Mouse (Mus musculus) forebrain, embryonic 15.5 days (tissue): ENCODE measurements around the gene Htra1. TPM values are rescaled to one million over a fixed set of nuclear protein-coding genes. Genes with fewer than 3 reads are reported as not detected.
A peak's percentile ranks its signal among the peaks of the same experiment; 100 is the strongest.

ENCODE experiments used
- ATAC-seq: fragments of 200-750 bp; cut with Nextera tagmentation; replicated peaks from 2 replicates; pipeline ENCODE4 v1.8.0; 2017; ENCODE audit warnings: mild to moderate bottlenecking, moderate TSS enrichment, moderate library complexity
- H3K27ac ChIP-seq: fragments of 300-500 bp; sonication (generic); replicated peaks from 2 replicates; pipeline ENCODE4 v1.5.1; 2015; ENCODE audit warnings: mild to moderate bottlenecking, inconsistent platforms
- H3K27me3 ChIP-seq: fragments of 300-500 bp; sonication (generic); 2 replicates; pipeline ENCODE4 v1.6.1; 2015; ENCODE audit warnings: inconsistent platforms
- H3K36me3 ChIP-seq: fragments of 300-500 bp; sonication (generic); 2 replicates; pipeline ENCODE4 v1.6.1; 2015; ENCODE audit warnings: mild to moderate bottlenecking, inconsistent platforms
- H3K4me1 ChIP-seq: fragments of 300-500 bp; sonication (generic); 2 replicates; pipeline ENCODE4 v1.6.1; 2015; ENCODE audit warnings: inconsistent platforms
- H3K4me2 ChIP-seq: fragments of 300-500 bp; sonication (generic); replicated peaks from 2 replicates; pipeline ENCODE4 v1.6.1; 2015; ENCODE audit warnings: mild to moderate bottlenecking, inconsistent platforms
- H3K4me3 ChIP-seq: fragments of 300-500 bp; sonication (generic); 2 replicates; pipeline ENCODE4 v1.5.1; 2015; ENCODE audit warnings: mild to moderate bottlenecking, inconsistent platforms
- H3K9ac ChIP-seq: fragments of 300-500 bp; sonication (generic); replicated peaks from 2 replicates; pipeline ENCODE4 v1.6.1; 2015; ENCODE audit warnings: mild to moderate bottlenecking, inconsistent platforms
- H3K9me3 ChIP-seq: fragments of 300-500 bp; sonication (generic); 2 replicates; pipeline ENCODE4 v1.6.1; 2016; ENCODE audit warnings: inconsistent platforms
- WGBS: fragments of 180-500 bp; shearing (Covaris S2); methylation state at CpG from one replicate; pipeline ENCODE4 v1.1.7; 2015; ENCODE audit warnings: mixed read lengths; 5-methylcytosine and 5-hydroxymethylcytosine counted together
- polyA plus RNA-seq: library from polyadenylated mRNA; unstranded; fragments of >200 nt; fragmentation: Nextera tagmentation; extraction: Ambion mirVana; gene quantifications from 2 replicates; pipeline ENCODE4 v1.2.1, GENCODE M21; 2015

Gene Htra1
- polyA plus RNA-seq, 1 experiment from 2014 or later: 23.6 TPM

DNA sequence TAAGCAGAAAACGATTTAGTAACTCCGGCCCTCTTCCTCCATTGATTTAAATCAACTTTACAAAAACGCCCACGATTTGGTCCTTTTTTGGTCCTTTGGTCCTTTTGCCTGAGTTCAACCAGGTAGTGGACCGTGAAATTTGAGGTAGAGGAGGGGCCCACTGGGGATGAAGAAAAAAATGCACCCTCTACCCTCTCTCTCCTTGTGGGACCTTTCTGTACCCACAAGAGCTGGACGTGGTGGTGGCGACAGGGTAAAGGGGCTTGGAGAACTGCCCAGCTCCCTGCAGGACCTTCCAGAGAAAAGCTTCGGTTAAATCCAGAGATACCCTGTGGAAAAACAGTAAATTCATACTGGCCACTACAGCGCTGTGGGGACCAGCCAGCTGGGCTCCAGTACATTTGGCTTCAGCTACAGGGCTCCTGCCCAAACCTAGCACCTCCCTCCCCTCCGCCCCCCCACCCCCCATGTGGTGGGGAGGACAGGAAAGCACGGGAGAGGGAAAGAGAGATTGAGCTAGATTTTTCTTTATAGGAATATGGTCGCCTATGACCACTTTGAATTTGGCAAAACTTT, 1.4 kb downstream of the Htra1 start:
- Histone ChIP-seq H3K9ac (no peak overlapping the region), H3K27me3 (peaks cover 61% of the 10 kb centered on the region), H3K36me3 (no peaks in the 10 kb centered on the region), H3K4me1 (peaks cover 20% of the 10 kb centered on the region), H3K27ac (no peak overlapping the region), H3K9me3 (no peaks in the 10 kb centered on the region), H3K4me3 (peak overlapping the region; percentile 55), H3K4me2 (peak overlapping the region; percentile 79)
- WGBS: 27% methylated on average over 12 of the region's 12 CpGs
- ATAC-seq: no peak

DNA sequence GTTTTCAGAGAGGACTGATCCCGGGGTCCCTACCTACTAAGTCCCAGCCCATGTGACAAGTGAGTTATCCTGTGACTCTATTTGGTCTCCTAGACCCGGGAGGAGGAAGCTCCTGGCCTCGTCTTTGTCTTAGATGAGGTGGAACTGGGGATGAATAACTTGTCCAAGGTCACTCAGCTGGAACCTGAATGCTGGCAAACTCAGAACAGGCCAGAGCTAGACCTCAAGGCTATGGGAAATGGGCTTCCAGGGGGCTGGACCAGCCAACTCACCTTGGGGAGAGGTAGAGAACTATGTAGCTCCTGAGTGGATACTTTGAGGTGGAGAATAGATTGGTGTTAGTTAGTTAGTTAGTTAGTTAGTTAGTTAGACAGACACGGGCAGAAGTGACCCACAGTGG, 2.1 kb downstream of the Htra1 start:
- Histone ChIP-seq H3K27me3 (peaks cover 58% of the 10 kb centered on the region), H3K36me3 (no peaks in the 10 kb centered on the region), H3K9ac (no peak overlapping the region), H3K27ac (no peak overlapping the region), H3K4me3 (no peak overlapping the region), H3K9me3 (no peaks in the 10 kb centered on the region), H3K4me2 (no peak overlapping the region), H3K4me1 (peaks cover 20% of the 10 kb centered on the region)
- no peak for ATAC-seq
- WGBS: 68% methylated on average over 4 of the region's 4 CpGs

DNA sequence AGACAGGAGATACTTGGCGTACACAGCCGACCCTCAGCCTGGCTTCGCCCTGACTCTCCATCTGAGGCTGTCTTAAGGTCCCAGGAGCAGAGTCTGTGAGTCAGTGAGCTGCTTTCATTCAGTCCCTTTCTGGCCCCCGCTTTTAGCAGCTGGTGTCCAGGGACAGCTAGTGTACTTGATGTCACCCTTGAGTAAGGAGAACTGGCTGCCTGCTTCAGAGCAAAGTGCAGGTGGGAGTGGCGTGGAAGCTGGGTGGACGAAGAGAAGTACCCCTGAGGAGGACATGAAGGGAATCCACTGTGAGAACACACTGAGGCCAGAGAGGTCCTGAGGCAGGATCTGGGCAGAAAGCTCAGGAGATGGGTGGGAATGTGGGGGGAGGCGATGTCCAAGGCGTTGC, 3.0 kb downstream of the Htra1 start:
- H3K4me2 ChIP-seq: no peak overlapping the region
- no peak overlapping the region for H3K4me3 ChIP-seq
- H3K36me3 ChIP-seq: no peaks in the 10 kb centered on the region
- peaks cover 20% of the 10 kb centered on the region for H3K4me1 ChIP-seq
- WGBS: 92% methylated on average over 8 of the region's 8 CpGs
- H3K9me3 ChIP-seq: no peaks in the 10 kb centered on the region
- peaks cover 50% of the 10 kb centered on the region for H3K27me3 ChIP-seq
- H3K9ac ChIP-seq: no peak overlapping the region
- no peak overlapping the region for H3K27ac ChIP-seq
- ATAC-seq: no peak

DNA sequence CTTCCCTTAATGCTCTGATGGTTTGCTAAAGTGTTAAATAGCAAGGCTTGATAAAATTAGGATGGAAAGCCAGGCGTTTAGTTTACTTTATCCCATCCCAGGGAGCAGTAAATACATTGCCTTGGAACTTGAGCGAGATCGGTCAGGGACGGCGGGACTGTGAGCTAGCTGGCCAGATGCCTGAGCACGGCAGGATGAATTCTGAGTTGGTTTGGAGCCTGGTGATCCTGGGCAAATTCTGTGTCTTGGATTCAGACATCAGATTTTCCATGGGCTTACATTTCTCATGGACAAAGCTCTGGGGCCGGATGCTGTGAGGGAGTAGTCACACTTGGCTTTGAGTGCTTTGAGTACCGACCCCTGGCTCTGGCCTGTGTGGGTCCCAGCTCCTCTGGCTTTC, 4.8 kb downstream of the Htra1 start:
- no peak overlapping the region for H3K4me2 ChIP-seq
- 84% methylated on average over 8 of the region's 8 CpGs for WGBS
- ATAC-seq: no peak
- H3K4me3 ChIP-seq: no peak overlapping the region
- no peaks in the 10 kb centered on the region for H3K9me3 ChIP-seq
- H3K27me3 ChIP-seq: peaks cover 34% of the 10 kb centered on the region
- peaks cover 14% of the 10 kb centered on the region for H3K4me1 ChIP-seq
- H3K36me3 ChIP-seq: no peaks in the 10 kb centered on the region
- H3K27ac ChIP-seq: no peak overlapping the region
- H3K9ac ChIP-seq: no peak overlapping the region

DNA sequence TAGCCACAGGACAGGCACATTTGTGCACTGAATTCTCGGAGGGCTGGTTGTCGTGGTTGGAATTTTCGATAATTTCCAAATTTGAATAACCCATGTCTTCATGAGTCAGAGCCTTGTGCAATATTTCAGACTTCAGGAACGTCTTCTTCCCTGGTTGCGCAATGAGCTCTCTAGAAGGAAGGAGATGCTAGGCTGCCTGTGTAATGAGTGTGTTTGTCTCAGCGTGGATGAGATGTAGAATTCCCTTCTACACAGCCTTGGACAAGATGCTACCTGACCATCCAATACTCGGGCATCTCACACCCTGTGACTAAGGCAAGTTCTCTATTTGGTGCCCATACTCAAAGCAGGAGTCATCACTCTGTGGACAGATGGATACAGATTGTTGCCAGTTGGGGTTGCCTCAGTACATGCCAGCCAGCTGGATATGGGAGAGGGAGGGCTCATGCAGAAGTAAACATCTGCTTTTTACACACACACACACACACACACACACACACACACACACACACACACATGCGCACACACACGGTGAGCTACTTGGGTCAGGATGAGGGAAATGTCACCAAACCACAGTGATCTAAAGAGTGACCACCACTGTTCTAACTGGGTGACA, 7.5 kb downstream of the Htra1 start:
- Histone ChIP-seq H3K36me3 (no peaks in the 10 kb centered on the region), H3K4me2 (no peak overlapping the region), H3K9me3 (no peaks in the 10 kb centered on the region), H3K4me1 (no peaks in the 10 kb centered on the region), H3K9ac (no peak overlapping the region), H3K4me3 (no peak overlapping the region), H3K27me3 (peaks cover 8% of the 10 kb centered on the region; the same call in 1 of the 2 replicates), H3K27ac (no peak overlapping the region)
- no peak for ATAC-seq
- 92% methylated on average over 9 of the region's 9 CpGs for WGBS

DNA sequence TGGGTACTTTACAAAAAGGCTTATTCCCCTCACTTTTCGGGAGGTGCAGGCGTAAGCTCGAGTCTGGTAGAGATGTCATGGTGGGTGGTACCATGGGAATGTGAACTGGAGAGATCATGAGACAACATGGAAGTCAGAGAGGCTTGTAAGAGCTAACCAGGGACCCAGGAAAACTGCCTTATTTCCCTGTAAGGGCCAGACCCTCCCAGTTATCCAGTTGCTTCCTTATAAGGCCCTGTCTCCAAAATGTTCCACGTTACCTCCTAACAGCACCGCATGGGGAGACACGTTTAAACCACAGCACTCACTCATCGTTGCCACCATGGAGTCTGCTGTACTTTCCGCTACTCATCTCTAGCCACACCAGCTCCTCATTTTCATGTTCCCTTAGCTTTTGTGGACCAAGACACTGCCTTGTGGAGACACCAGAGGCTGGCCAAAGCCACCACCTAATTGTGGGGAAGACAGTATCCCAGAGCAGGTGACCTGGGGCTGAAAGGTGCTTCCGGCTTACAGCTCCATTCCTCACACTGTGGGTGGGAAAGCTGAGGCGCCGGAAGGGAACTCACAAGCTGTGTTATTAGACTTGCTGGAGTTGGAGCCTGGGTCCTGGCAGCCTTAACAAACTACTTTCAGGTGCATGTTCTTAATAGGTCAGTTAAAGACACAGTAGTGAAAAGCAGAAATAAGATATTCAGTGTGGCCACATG, 9.0 kb downstream of the Htra1 start:
- WGBS: 90% methylated on average over 11 of the region's 11 CpGs

DNA sequence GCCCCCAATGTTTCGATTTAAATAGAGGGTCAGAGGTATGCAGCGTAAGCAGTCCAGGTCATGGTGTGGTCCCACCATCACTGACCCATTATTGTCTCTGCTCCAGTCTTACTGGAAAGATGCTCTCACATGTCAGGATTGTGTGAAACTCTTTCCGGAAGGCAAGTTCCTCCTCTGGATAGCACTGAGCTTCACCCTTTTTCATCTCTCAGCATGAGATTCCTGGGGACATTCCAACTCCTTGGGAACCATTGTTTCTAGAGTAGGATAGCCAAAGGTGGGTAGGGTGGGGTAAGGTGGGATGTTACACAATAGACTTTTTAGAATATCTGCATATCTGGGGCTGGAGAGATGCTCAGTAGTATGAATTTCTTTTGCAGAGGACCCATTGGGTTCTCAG, 9.8 kb downstream of the Htra1 start:
- H3K4me2 ChIP-seq: no peak overlapping the region
- H3K4me3 ChIP-seq: no peak overlapping the region
- ATAC-seq: no peak
- H3K27ac ChIP-seq: no peak overlapping the region
- peaks cover 8% of the 10 kb centered on the region for H3K4me1 ChIP-seq
- no peak overlapping the region for H3K9ac ChIP-seq
- 89% methylated on average over 3 of the region's 3 CpGs for WGBS
- no peaks in the 10 kb centered on the region for H3K27me3 ChIP-seq
- H3K36me3 ChIP-seq: no peaks in the 10 kb centered on the region
- H3K9me3 ChIP-seq: no peaks in the 10 kb centered on the region

More for the DNA sequence above, 9.0 kb downstream of the Htra1 start:
- no peak overlapping the region for H3K4me2 ChIP-seq
- no peaks in the 10 kb centered on the region for H3K36me3 ChIP-seq
- no peak for ATAC-seq
- H3K9me3 ChIP-seq: no peaks in the 10 kb centered on the region
- peaks cover 8% of the 10 kb centered on the region for H3K4me1 ChIP-seq
- no peak overlapping the region for H3K4me3 ChIP-seq
- H3K27ac ChIP-seq: no peak overlapping the region
- no peaks in the 10 kb centered on the region for H3K27me3 ChIP-seq
- no peak overlapping the region for H3K9ac ChIP-seq

DNA sequence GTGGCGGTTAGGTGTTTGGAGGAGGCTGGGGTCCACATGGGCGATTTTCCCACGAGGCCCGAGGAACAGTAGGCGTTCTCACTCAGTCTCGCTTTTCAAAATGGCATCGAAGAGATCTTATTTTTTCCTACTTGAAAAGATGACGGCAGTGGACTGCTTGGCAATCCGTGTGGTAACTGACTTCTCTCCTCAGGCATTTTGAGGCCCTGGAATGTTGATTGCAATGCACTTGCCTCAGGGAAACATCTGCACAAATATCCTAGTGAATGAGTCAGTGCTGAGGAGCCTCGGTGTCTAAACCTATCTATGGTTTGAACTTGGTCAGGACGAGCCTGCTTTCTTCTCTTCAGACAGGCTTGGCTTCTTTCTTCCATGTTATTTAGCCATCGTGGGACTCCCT, 10.4 kb downstream of the Htra1 start:
- 93% methylated on average over 12 of the region's 12 CpGs for WGBS
- Histone ChIP-seq H3K27ac (no peak overlapping the region), H3K4me3 (no peak overlapping the region), H3K9ac (no peak overlapping the region), H3K36me3 (no peaks in the 10 kb centered on the region), H3K9me3 (no peaks in the 10 kb centered on the region), H3K4me1 (peaks cover 8% of the 10 kb centered on the region), H3K4me2 (no peak overlapping the region), H3K27me3 (no peaks in the 10 kb centered on the region)
- no peak for ATAC-seq

DNA sequence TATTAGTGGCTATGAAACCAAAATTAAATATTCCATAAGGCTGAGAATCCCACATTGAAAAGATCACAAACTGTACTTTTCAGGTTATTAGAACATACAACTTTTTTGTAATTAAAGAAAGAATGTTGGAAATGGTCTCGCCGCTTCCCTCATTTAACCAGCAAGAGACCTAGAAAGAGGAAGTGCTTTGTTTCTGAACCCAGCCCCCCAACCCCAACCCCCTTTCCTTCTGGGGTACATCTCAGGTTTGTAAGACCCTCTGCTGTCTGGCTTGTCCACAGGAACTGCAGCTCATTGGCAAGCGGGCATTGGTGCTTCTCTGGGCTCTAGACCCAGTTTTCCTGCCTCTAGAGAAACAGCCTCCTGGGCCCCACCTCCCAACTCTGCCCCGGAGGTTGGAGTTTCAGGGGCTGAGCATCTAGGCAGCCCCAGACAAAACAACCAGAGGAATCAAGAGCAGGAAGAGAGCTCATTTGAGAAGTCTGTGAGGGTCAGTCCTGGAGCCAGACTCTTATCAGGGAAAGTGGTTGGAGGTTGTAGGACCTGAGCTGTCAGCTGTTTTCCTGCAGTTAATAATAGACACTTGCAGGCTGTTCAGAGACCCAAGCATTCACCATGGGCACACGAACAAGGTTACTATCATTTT, 12.8 kb downstream of the Htra1 start:
- no peak overlapping the region for H3K9ac ChIP-seq
- no peak overlapping the region for H3K4me2 ChIP-seq
- H3K27ac ChIP-seq: no peak overlapping the region
- H3K27me3 ChIP-seq: no peaks in the 10 kb centered on the region
- no peak overlapping the region for H3K4me3 ChIP-seq
- H3K9me3 ChIP-seq: no peaks in the 10 kb centered on the region
- peaks cover 8% of the 10 kb centered on the region for H3K4me1 ChIP-seq
- no peak for ATAC-seq
- H3K36me3 ChIP-seq: no peaks in the 10 kb centered on the region
- WGBS: 67% methylated on average over 5 of the region's 5 CpGs

DNA sequence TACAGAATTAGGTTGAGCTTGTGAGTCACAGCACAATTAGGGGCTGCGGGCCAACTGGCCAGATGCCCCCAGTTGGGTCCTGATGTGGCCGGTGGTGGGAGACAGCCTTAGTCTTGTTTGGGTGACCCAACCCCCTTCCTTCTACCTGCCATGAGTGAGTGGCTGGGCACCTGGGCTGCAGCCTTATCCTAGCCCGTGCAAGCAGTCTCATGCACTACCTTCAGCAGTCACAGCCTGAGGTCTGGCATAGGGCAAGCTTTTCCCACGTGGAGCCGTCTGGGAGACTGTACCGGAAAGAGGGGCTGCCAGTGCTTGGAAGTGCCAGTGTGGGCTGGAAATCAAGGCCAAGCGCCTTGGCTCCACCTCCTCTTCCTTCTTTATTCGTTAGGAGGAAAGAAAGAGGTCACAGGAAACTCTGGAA, 13.4 kb downstream of the Htra1 start:
- no peak overlapping the region for H3K27ac ChIP-seq
- 43% methylated on average over 8 of the region's 8 CpGs for WGBS
- H3K4me2 ChIP-seq: no peak overlapping the region
- H3K36me3 ChIP-seq: no peaks in the 10 kb centered on the region
- peaks cover 8% of the 10 kb centered on the region for H3K4me1 ChIP-seq
- no peaks in the 10 kb centered on the region for H3K27me3 ChIP-seq
- no peaks in the 10 kb centered on the region for H3K9me3 ChIP-seq
- ATAC-seq: peak; percentile 74
- no peak overlapping the region for H3K4me3 ChIP-seq
- no peak overlapping the region for H3K9ac ChIP-seq

DNA sequence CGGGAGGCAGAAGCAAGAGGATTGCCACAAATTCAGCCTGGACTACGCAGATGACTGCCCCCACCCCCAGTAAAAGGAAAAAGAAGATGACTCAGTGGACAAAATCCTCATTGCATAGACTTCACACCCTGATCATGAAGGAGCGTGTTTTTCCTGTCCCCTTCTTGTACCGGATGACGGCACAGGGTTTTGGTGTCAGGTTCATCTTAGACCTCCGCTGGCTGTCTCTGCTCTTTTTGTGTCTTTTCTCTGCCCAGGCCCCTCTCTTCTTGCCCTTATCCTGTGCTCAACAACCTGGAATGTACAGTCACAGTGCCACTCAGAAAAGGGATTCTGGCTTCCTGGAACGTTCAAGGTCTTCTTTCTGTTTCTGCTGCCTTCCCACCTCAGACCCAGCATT, 14.6 kb downstream of the Htra1 start:
- H3K36me3 ChIP-seq: no peaks in the 10 kb centered on the region
- ATAC-seq: no peak
- peaks cover 8% of the 10 kb centered on the region for H3K4me1 ChIP-seq
- H3K4me3 ChIP-seq: no peak overlapping the region
- H3K4me2 ChIP-seq: no peak overlapping the region
- 86% methylated on average over 7 of the region's 7 CpGs for WGBS
- 0 out of 2 replicates have a peak, but pooled peaks cover 1% of the 10 kb centered on the region for H3K9me3 ChIP-seq
- H3K27ac ChIP-seq: no peak overlapping the region
- H3K9ac ChIP-seq: no peak overlapping the region
- no peaks in the 10 kb centered on the region for H3K27me3 ChIP-seq

DNA sequence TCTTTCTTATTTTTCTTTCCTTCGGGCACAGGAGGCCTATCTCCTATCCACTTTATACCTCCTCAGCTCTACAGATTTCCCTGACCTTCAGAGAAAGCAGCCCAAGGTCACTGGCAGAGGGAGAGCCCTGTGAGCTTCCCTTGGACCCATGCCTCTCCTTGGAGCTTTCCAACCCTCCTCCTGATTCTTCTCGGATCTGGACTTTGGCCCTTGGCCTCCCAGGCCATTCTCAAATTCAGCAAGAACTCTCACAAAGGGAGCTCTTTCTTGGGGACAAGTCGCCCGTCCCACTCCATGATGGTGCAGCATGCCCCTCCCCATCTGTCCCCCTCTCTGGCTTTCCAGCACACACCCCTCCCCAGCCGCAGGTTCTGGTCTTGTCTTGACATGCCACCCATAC, 15.1 kb downstream of the Htra1 start:
- Histone ChIP-seq H3K36me3 (no peaks in the 10 kb centered on the region), H3K4me3 (no peak overlapping the region), H3K4me2 (no peak overlapping the region), H3K27ac (no peak overlapping the region), H3K4me1 (peaks cover 8% of the 10 kb centered on the region), H3K9me3 (0 out of 2 replicates have a peak, but pooled peaks cover 4% of the 10 kb centered on the region), H3K9ac (no peak overlapping the region), H3K27me3 (no peaks in the 10 kb centered on the region)
- no peak for ATAC-seq
- 86% methylated on average over 5 of the region's 5 CpGs for WGBS
